Mouse (Mus musculus) macrophage (primary cell): ENCODE results near the gene Cav2. TPM values are rescaled to one million over a fixed set of nuclear protein-coding genes. Genes with fewer than 3 reads are reported as not detected.

Experiments
- H3K27ac ChIP-seq: fragments of 350-480 bp; formaldehyde crosslinking; 2 replicates; pipeline ENCODE4 v1.9.0; 2021
- H3K36me3 ChIP-seq: fragments of 350-480 bp; formaldehyde crosslinking; 2 replicates; pipeline ENCODE4 v1.9.0; 2021; ENCODE audit errors: inconsistent target
- H3K4me3 ChIP-seq: fragments of 350-480 bp; formaldehyde crosslinking; 2 replicates; pipeline ENCODE4 v1.9.0; 2021; ENCODE audit errors: inconsistent target
- H3K79me2 ChIP-seq: fragments of 350-480 bp; formaldehyde crosslinking; 2 replicates; pipeline ENCODE4 v1.9.0; 2021; ENCODE audit errors: inconsistent target
- WGBS: methylation state at CpG from one replicate; pipeline ENCODE4 v1.1.7; 2026; ENCODE audit warnings: inconsistent platforms; ENCODE audit not compliant: missing documents; 5-methylcytosine and 5-hydroxymethylcytosine counted together
- polyA plus RNA-seq: library from polyadenylated mRNA; stranded (reverse); fragments of 250-400 nt; gene quantifications from 3 replicates; pipeline ENCODE4 v1.2.4, GENCODE M21; 2018; ENCODE audit warnings: inconsistent platforms

The Cav2 gene
- polyA plus RNA-seq, 1 experiment from 2014 or later: 15.1 TPM

GRCm38 (mm10) chr6:17321976-17322375 is 41.0 kb downstream of the Cav2 start:
- no peak overlapping the region for H3K27ac ChIP-seq
- 77% methylated on average over 6 of the region's 6 CpGs for WGBS
- no peak overlapping the region for H3K4me3 ChIP-seq
- no peaks in the 10 kb centered on the region for H3K36me3 ChIP-seq
- H3K79me2 ChIP-seq: no peaks in the 10 kb centered on the region

DNA sequence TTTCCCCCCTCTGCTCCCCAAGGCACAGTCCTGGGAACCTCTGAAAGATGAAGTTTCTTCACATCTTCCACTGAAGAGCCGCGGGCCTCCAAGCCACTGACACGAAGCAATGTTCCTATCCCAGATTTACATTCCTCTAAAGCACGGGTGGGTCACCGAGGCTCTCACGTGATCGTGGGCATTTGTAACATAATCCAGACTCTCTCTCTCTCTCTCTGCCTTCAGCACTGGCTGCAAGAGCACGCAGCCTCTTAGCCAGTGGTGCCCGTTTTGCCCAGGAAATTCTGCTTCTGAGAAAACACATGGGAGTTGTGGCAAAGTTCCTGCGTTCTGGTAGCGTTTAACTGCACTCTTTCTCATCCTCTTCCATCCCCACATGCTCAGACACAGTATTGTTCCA is 46.2 kb downstream of the Cav2 start:
- Histone ChIP-seq H3K4me3 (no peak overlapping the region), H3K27ac (no peak overlapping the region), H3K79me2 (no peaks in the 10 kb centered on the region), H3K36me3 (no peaks in the 10 kb centered on the region)
- WGBS: 83% methylated on average over 11 of the region's 11 CpGs

DNA sequence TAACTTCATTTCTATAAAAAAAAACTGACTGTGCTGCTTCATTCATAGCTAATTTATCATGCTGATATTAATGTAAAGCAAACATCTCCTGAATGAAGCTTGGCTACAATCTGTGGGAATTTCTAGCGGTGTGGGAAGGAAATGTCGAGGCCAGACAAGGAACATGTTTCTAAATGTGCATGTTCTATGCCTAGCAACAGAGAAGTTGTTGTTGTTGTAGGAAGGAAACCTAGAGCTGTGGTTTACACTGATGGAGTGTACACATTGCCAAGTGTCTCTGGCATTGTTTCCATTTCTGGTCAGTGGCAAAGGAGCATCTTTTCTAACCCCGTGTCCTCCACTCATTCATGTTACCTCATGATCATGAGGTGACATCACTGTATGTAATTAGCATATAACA is 48.8 kb downstream of the Cav2 start:
- Histone ChIP-seq H3K27ac (no peak overlapping the region), H3K36me3 (no peaks in the 10 kb centered on the region), H3K79me2 (no peaks in the 10 kb centered on the region), H3K4me3 (no peak overlapping the region)
- 21% methylated on average over 3 of the region's 3 CpGs for WGBS

DNA sequence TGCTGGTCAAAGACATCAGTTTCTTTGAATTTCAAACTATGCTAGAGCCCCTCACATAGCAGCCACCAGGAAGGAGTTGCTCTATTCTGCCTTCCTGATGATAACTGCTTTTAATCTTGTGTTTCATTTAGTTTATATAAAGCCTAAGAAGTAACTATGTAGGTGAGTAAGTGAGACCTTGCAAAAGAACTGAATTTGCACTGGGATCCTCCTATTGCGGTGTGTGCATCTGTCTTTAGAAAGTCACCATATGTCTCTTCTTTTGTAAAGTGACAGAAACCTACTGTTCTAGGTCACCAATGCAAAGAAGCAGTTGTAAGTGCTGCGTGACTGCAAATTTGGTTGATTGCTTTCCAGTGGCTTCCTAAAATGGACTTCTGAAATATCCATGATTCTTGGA is 56.7 kb downstream of the Cav2 start:
- no peaks in the 10 kb centered on the region for H3K79me2 ChIP-seq
- no peak overlapping the region for H3K27ac ChIP-seq
- H3K36me3 ChIP-seq: no peaks in the 10 kb centered on the region
- 100% methylated on average over 2 of the region's 2 CpGs for WGBS
- no peak overlapping the region for H3K4me3 ChIP-seq

Other genes with a start within 250 kb of the Cav2 start
- 6.0 to 18.5 TPM (median 7.7 TPM) in 3 replicates for gene Tes, start 216.0 kb upstream of the Cav2 start, polyA plus RNA-seq
- gene Cav1, start 25.1 kb downstream of the Cav2 start, polyA plus RNA-seq: 0.07 to 0.72 TPM (median 0.21 TPM) in 3 replicates
- gene Met, start 182.6 kb downstream of the Cav2 start, polyA plus RNA-seq: 0.79 to 1.2 TPM (median 1.1 TPM) in 3 replicates